Mouse (Mus musculus) hindbrain, postnatal 0 days (tissue): ENCODE data around the gene Vil1. TPM values are rescaled to one million over a fixed set of nuclear protein-coding genes. Genes with fewer than 3 reads are reported as not detected.

Source experiments
- ATAC-seq: fragments of 200-750 bp; cut with Nextera tagmentation; 2 replicates; pipeline ENCODE4 v1.8.0; 2017; ENCODE audit warnings: mild to moderate bottlenecking, moderate TSS enrichment, moderate library complexity
- DNase-seq: peaks from one replicate; pipeline ENCODE4 v3.0.0-alpha.2; 2015; ENCODE audit warnings: low spot score
- H3K27ac ChIP-seq: fragments of 300-500 bp; sonication (generic); 2 replicates; pipeline ENCODE4 v1.5.1; 2014; ENCODE audit warnings: mild to moderate bottlenecking
- H3K27me3 ChIP-seq: fragments of 300-500 bp; sonication (generic); 2 replicates; pipeline ENCODE4 v1.6.1; 2014; ENCODE audit warnings: low read length, mixed read lengths; ENCODE audit not compliant: insufficient read depth
- H3K36me3 ChIP-seq: fragments of 300-500 bp; sonication (generic); 2 replicates; pipeline ENCODE4 v1.6.1; 2014; ENCODE audit warnings: low read length, mixed read lengths; ENCODE audit not compliant: insufficient read depth
- H3K4me1 ChIP-seq: fragments of 300-500 bp; sonication (generic); 2 replicates; pipeline ENCODE4 v1.6.1; 2014; ENCODE audit warnings: antibody characterized with exemption, low read length, mixed read lengths; ENCODE audit not compliant: insufficient read depth
- H3K4me2 ChIP-seq: fragments of 300-500 bp; sonication (generic); 2 replicates; pipeline ENCODE4 v1.6.1; 2014; ENCODE audit warnings: low read depth, mild to moderate bottlenecking, low read length, moderate library complexity, mixed read lengths
- H3K4me3 ChIP-seq: fragments of 300-500 bp; sonication (generic); 2 replicates; pipeline ENCODE4 v1.5.1; 2014; ENCODE audit warnings: low read length
- H3K9ac ChIP-seq: fragments of 300-500 bp; sonication (generic); replicated peaks from 2 replicates; pipeline ENCODE4 v1.6.1; 2014; ENCODE audit warnings: mild to moderate bottlenecking, low read length, moderate library complexity, mixed read lengths
- H3K9me3 ChIP-seq: fragments of 300-500 bp; sonication (generic); 2 replicates; pipeline ENCODE4 v1.6.1; 2016; ENCODE audit warnings: low read length, mixed read lengths
- CTCF ChIP-seq: IDR thresholded peaks from 2 replicates; pipeline ENCODE4 v1.5.1; 2016; ENCODE audit warnings: antibody characterized with exemption, control low read depth, low read depth
- WGBS: fragments of 180-500 bp; shearing (Covaris S2); extraction: QIAGEN DNeasy Blood & Tissue Kit; methylation state at CpG from one replicate; pipeline ENCODE4 v1.1.7; 2014; 5-methylcytosine and 5-hydroxymethylcytosine counted together
- polyA plus RNA-seq: library from polyadenylated mRNA; unstranded; fragments of >200 nt; fragmentation: Nextera tagmentation; extraction: Ambion mirVana; gene quantifications from 2 replicates; pipeline ENCODE4 v1.2.1, GENCODE M21; 2015
- total RNA-seq: library from RNA; depleted of rRNA; stranded (reverse); fragments of >200 nt; gene quantifications from 2 replicates; pipeline ENCODE4 v1.2.3, GENCODE M21; 2014

Gene Vil1
- total and polyA plus RNA-seq, 2 experiments from 2014 or later = 0.14 to 0.26 TPM

- Histone ChIP-seq H3K36me3 (peaks cover 6% of the 10 kb centered on the region; the same call in 1 of the 2 replicates), H3K27ac (peak within 1 kb of the TSS; percentile 91), H3K4me3 (peak within 1 kb of the TSS; percentile 96), H3K27me3 (no peaks in the 10 kb centered on the region), H3K4me2 (peak within 1 kb of the TSS; percentile 93), H3K9me3 (no peaks in the 10 kb centered on the region), H3K4me1 (peaks cover 4% of the 10 kb centered on the region; the same call in 1 of the 2 replicates), H3K9ac (peak within 1 kb of the TSS; percentile 84)
- WGBS = 3% methylated on average over 46 of the region's 51 CpGs
- ATAC-seq (peak; percentile 80), DNase-seq (peak; percentile 98)
- TF ChIP-seq CTCF = no peak
Measured at GRCm38 (mm10) chr1:74390924-74391748, 18.0 kb upstream of the Vil1 start, which contains the start of gene Ctdsp1. Ctdsp1 (plus strand) TSS chr1:74391509.

DNA sequence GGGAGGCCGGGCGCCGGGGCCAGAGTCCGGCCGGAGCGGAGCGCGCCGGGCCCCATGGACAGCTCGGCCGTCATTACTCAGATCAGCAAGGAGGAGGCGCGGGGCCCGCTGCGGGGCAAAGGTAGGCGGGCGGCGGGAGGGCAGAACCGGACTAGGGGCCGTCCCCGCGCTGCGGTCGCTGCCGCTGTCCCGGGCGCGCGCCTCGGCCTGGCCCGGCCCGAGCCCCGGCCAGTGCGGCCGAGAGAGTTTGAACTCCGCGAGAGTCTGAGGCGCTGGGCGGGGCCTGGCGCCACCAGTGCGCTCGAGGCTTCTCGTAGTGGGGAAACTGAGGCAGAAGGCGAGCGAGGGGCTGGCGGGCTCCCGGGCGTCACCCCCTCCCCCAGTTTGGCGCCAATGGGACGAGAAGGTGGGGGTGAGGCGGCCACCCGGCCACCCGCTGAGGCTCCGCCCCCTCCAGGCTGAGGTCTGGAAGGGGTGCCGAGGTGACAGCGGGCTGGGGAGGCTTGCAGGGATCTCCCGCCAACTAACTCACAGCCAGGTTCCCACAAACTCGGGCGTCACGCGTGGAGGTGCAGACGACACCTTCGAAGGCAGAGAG, 17.2 kb upstream of the Vil1 start:
- peak; percentile 52 for ATAC-seq
- peak overlapping the region; percentile 96 for H3K4me3 ChIP-seq
- peaks cover 6% of the 10 kb centered on the region; the same call in 1 of the 2 replicates for H3K36me3 ChIP-seq
- TF ChIP-seq CTCF = no peak
- peak; percentile 48 for DNase-seq
- no peaks in the 10 kb centered on the region for H3K27me3 ChIP-seq
- peak overlapping the region; percentile 84 for H3K9ac ChIP-seq
- H3K4me2 ChIP-seq = peak overlapping the region; percentile 93
- H3K9me3 ChIP-seq = no peaks in the 10 kb centered on the region
- peaks cover 4% of the 10 kb centered on the region; the same call in 1 of the 2 replicates for H3K4me1 ChIP-seq
- WGBS = under 1% methylated on average over 56 of the region's 63 CpGs
- peak overlapping the region; percentile 91 for H3K27ac ChIP-seq

- peak overlapping the region; percentile 84 for H3K9ac ChIP-seq
- no peaks in the 10 kb centered on the region for H3K9me3 ChIP-seq
- TF ChIP-seq CTCF = no peak
- H3K4me1 ChIP-seq = peaks cover 4% of the 10 kb centered on the region; the same call in 1 of the 2 replicates
- peak; percentile 15; the same call in 1 of the 2 replicates for ATAC-seq
- H3K36me3 ChIP-seq = peaks cover 6% of the 10 kb centered on the region; the same call in 1 of the 2 replicates
- H3K27ac ChIP-seq = peak overlapping the region; percentile 91; the same call in 1 of the 2 replicates
- H3K4me2 ChIP-seq = peak overlapping the region; percentile 93
- peak overlapping the region; percentile 96 for H3K4me3 ChIP-seq
- under 1% methylated on average over 16 of the region's 16 CpGs for WGBS
- no peaks in the 10 kb centered on the region for H3K27me3 ChIP-seq
- DNase-seq = no peak
Measured at GRCm38 (mm10) chr1:74392446-74392994, 16.7 kb upstream of the Vil1 start.

DNA sequence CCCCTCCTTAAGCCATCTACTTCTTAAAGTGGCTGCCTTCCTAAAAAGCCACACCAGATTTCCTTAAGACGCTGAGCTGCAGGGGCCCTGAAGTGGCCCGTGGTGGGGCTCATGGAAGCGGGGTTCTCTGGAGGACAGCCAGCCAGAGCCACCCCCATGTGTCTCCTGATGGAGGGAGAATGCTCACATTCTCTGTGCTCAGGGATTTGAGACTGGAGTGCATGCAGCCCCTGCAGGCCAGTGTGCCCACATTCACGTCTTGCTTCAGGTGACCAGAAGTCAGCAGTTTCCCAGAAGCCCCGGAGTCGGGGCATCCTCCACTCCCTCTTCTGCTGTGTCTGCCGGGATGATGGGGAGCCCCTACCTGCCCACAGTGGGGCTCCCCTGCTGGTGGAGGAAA, 16.2 kb upstream of the Vil1 start:
- Histone ChIP-seq H3K27ac (no peak overlapping the region), H3K9ac (peak overlapping the region; percentile 84; the same call in 1 of the 2 replicates), H3K4me3 (peak overlapping the region; percentile 96), H3K27me3 (no peaks in the 10 kb centered on the region), H3K4me1 (peaks cover 4% of the 10 kb centered on the region; the same call in 1 of the 2 replicates), H3K4me2 (peak overlapping the region; percentile 93), H3K36me3 (peaks cover 6% of the 10 kb centered on the region; the same call in 1 of the 2 replicates), H3K9me3 (no peaks in the 10 kb centered on the region)
- 0 out of 2 replicates have a peak, but pooled peaks have one; percentile 12 for TF ChIP-seq CTCF
- 44% methylated on average over 7 of the region's 7 CpGs for WGBS
- ATAC-seq (no peak), DNase-seq (no peak)

DNA sequence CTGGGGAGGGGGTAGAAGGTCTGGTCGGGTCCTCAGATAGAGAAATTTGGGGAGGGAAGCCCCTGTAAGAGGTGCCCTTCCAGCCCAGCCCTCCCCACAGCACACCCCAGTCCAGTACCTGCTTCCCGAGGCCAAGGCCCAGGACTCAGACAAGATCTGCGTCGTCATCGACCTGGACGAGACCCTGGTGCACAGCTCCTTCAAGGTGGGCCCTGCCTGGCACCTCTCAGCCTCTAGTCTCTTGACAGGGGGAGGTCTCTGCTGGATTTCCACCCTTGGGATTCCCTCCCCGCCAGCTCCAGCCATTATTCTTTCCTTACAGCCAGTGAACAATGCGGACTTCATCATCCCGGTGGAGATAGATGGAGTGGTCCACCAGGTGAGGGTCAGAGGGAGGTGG, 15.5 kb upstream of the Vil1 start:
- Histone ChIP-seq H3K4me2 (no peak overlapping the region), H3K27ac (no peak overlapping the region)

DNA sequence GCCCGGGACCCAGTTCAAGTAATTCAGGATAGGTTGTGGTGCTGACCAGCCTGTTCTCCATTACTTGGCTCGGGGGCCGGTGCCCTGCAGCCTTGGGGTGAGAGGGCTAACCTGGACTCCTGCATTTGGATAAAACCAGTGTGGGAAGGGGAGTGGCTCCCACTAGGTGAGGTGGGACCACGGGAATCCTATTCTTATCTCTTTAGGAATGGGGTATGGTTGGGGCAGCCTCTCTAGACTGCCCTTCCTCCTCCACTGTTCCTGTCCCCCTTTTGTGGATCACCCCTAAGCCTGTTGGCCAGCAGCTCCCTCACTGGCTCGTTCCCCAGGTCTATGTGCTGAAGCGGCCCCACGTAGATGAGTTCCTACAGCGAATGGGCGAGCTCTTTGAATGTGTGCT, 14.9 kb upstream of the Vil1 start:
- 90% methylated on average over 9 of the region's 9 CpGs for WGBS

More for the DNA sequence above, 15.5 kb upstream of the Vil1 start:
- H3K36me3 ChIP-seq = peaks cover 6% of the 10 kb centered on the region; the same call in 1 of the 2 replicates
- H3K4me1 ChIP-seq = peaks cover 4% of the 10 kb centered on the region; the same call in 1 of the 2 replicates
- no peak overlapping the region for H3K4me3 ChIP-seq
- H3K9ac ChIP-seq = no peak overlapping the region
- TF ChIP-seq CTCF = no peak
- DNase-seq = no peak
- no peaks in the 10 kb centered on the region for H3K9me3 ChIP-seq
- ATAC-seq = no peak
- 86% methylated on average over 9 of the region's 9 CpGs for WGBS
- H3K27me3 ChIP-seq = no peaks in the 10 kb centered on the region

More for the DNA sequence above, 14.9 kb upstream of the Vil1 start:
- Histone ChIP-seq H3K4me2 (no peak overlapping the region), H3K36me3 (peaks cover 6% of the 10 kb centered on the region; the same call in 1 of the 2 replicates), H3K27ac (no peak overlapping the region), H3K4me1 (peaks cover 4% of the 10 kb centered on the region; the same call in 1 of the 2 replicates), H3K27me3 (no peaks in the 10 kb centered on the region), H3K9ac (no peak overlapping the region), H3K9me3 (no peaks in the 10 kb centered on the region), H3K4me3 (no peak overlapping the region)
- no peak for TF ChIP-seq CTCF
- no peak for ATAC-seq
- no peak for DNase-seq
